Mouse (Mus musculus): ENCODE measurements at regions not wholly inside any gene's neighbourhood (a gene's known extent, or its start where the extent isn't known, plus 50 kb on each side); places are given as distances from the start of the nearest gene placed in this dataset.

- peak; percentile 13 to 53 for DNase-seq (ENCODE audit: low spot score in 2 of 2)
These were observed 288.6 kb downstream of the Plk2 start for GRCm38 (mm10) chr13:110683259-110684041.

GRCm38 (mm10) chr13:110688796-110689195 lies 293.9 kb downstream of the Plk2 start:
- DNase-seq (ENCODE audit: low spot score in 2 of 2), result no peak

GRCm38 (mm10) chr13:110690501-110691255 lies 295.8 kb downstream of the Plk2 start:
- peak; percentile 11 to 34 for DNase-seq (ENCODE audit: low spot score in 2 of 2)

GRCm38 (mm10) chr13:110692696-110693095 lies 297.9 kb downstream of the Plk2 start:
- no peak for DNase-seq (ENCODE audit: low spot score in 2 of 2)

GRCm38 (mm10) chr13:110694876-110695275 lies 300.0 kb downstream of the Plk2 start:
- DNase-seq (ENCODE audit: low spot score in 2 of 2), result peak; percentile 14 to 51

GRCm38 (mm10) chr13:110696549-110696948 lies 301.7 kb downstream of the Plk2 start:
- peak; percentile 75 to 88 for DNase-seq (ENCODE audit: low spot score in 2 of 2)

GRCm38 (mm10) chr13:110704261-110704660 lies 309.4 kb downstream of the Plk2 start:
- peak; percentile 31 to 37 for DNase-seq (ENCODE audit: low spot score in 2 of 2)

GRCm38 (mm10) chr13:110710847-110711246 lies 316.0 kb downstream of the Plk2 start:
- no peak for DNase-seq (ENCODE audit: low spot score in 2 of 2)

GRCm38 (mm10) chr13:110712527-110712926 lies 317.7 kb downstream of the Plk2 start:
- DNase-seq (ENCODE audit: low spot score in 2 of 2), result no peak

GRCm38 (mm10) chr13:110722170-110722569 lies 327.3 kb downstream of the Plk2 start:
- no peak for DNase-seq (ENCODE audit: low spot score in 2 of 2)

- no peak for DNase-seq (ENCODE audit: low spot score in 2 of 2)
These were observed 327.9 kb downstream of the Plk2 start for GRCm38 (mm10) chr13:110722752-110723151.

GRCm38 (mm10) chr13:110724836-110725235 lies 330.0 kb downstream of the Plk2 start:
- no peak for DNase-seq (ENCODE audit: low spot score in 2 of 2)

GRCm38 (mm10) chr13:110725821-110726220 lies 331.0 kb downstream of the Plk2 start:
- no peak for DNase-seq (ENCODE audit: low spot score in 2 of 2)

- DNase-seq (ENCODE audit: low spot score in 2 of 2), result no peak
These were observed 340.7 kb downstream of the Plk2 start for GRCm38 (mm10) chr13:110735511-110735910.

- no peak for DNase-seq (ENCODE audit: low spot score in 2 of 2)
These were observed 346.8 kb downstream of the Plk2 start for GRCm38 (mm10) chr13:110741576-110742206.

GRCm38 (mm10) chr13:110747223-110747868 lies 352.5 kb downstream of the Plk2 start:
- DNase-seq (ENCODE audit: low spot score in 2 of 2), result peak; percentile 61 to 86

- no peak for DNase-seq (ENCODE audit: low spot score in 2 of 2)
These were observed 357.9 kb downstream of the Plk2 start for GRCm38 (mm10) chr13:110752746-110753145.

GRCm38 (mm10) chr13:110754548-110754947 lies 359.7 kb downstream of the Plk2 start:
- DNase-seq (ENCODE audit: low spot score in 2 of 2), result peak in 1 of 2 experiments; percentile 10

GRCm38 (mm10) chr13:110756877-110757276 lies 362.0 kb downstream of the Plk2 start:
- DNase-seq (ENCODE audit: low spot score in 2 of 2), result peak in 1 of 2 experiments; percentile 12

- no peak for DNase-seq (ENCODE audit: low spot score in 2 of 2)
These were observed 374.4 kb downstream of the Plk2 start for GRCm38 (mm10) chr13:110769210-110769609.

GRCm38 (mm10) chr13:110775251-110775650 lies 380.4 kb downstream of the Plk2 start:
- DNase-seq (ENCODE audit: low spot score in 2 of 2), result no peak
